Mouse (Mus musculus) left cerebral cortex, adult 8-10 months (tissue): Measurements from ENCODE around the gene Dpp9. TPM values are rescaled to one million over a fixed set of nuclear protein-coding genes. Genes with fewer than 3 reads are reported as not detected.
"Not testable (repeated sequence)": the region's sequence is repeated elsewhere in the genome, so short reads cannot be mapped to it uniquely, and the experiment has no call there.

Experiments
- DNase-seq, 2 experiments: peaks; one replicate each; pipeline ENCODE4 v3.0.0; 2022; ENCODE audit warnings: low spot score in 2 of 2
- total RNA-seq, 4 experiments: library from RNA; stranded (reverse); gene quantifications; 2 replicates each; pipeline ENCODE4 v1.2.4; 2022

The Dpp9 gene
- total RNA-seq = 10 to 100 TPM; 56.1 to 61.3 (median 59.8) TPM

GRCm38 (mm10) chr17:56218377-56219191 is at the start of gene Dpp9:
Gene Dpp9, minus strand, starts transcription at chr17:56218905.
- DNase-seq = peak; percentile 75 to 94

GRCm38 (mm10) chr17:56266271-56266670 is 47.6 kb upstream of the Dpp9 start:
- peak in 1 of 2 experiments; percentile 90 for DNase-seq

DNA sequence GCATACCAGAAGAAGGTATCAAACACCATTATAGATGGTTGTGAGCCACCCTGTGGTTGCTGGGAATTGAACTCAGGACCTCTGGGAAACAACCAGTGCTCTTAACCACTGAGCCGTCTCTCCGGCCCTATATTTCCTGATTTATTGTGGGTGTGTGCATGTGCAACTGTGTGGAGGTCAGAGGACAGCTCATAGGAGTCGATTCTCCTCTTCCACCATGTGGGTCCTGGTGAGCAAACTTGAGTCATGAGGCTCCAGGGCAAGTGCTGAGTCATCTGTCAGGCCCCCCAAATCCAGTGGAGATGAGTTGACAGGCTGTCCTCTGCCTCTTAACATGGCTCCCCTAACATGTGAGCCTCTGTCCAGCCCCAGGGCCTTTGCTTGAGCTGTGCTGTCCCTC is 47.2 kb upstream of the Dpp9 start:
- no peak for DNase-seq

GRCm38 (mm10) chr17:56265011-56265410 is 46.3 kb upstream of the Dpp9 start:
- DNase-seq = no peak

- peak in 1 of 2 experiments; percentile 60 for DNase-seq
Observed at GRCm38 (mm10) chr17:56264020-56264419, 45.3 kb upstream of the Dpp9 start.

DNA sequence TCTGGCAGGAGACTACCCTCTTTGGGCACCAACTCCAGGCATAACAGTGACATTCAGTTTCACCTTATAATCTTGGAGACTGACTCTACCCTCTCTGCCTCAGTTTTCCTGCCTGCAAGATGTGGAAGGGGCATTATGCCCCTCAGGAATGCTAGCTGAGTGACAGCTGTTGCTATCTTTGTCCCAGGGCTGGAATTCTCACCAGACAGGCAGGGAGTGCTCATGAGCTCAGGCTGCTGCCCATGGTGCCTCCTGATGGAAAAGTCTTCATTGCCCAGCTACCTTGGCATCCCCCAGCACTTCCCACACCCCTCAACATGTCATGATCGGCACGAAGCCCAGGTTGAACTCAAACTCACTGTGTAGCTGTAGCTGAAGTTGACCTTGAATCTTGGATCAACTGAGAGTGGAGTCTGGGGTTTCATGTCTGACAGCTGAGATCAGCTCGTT is 44.0 kb upstream of the Dpp9 start:
- no peak for DNase-seq

GRCm38 (mm10) chr17:56261166-56261565 is 42.5 kb upstream of the Dpp9 start:
- no peak for DNase-seq

GRCm38 (mm10) chr17:56259301-56260037 is 40.8 kb upstream of the Dpp9 start:
- no peak for DNase-seq

DNA sequence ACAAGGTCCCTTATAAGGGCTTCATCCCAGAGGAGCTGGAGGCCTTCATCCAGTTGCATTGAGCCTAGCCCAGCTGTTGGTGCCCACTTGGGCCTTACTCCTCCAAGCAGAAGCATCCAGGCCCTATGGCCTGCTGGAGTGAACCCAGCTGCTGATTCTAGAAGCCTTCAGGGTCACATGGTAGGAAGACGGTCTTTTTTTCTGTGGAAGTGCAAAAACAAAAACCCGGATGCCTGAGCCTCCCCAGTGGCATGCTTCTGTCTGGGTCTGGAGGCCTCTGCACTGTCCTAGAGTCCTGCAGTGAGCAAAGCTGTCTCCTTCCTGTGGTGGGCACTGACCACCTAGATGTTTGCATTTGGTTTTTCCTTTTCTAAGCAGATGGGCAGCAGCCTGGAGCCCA is 40.1 kb upstream of the Dpp9 start:
- not testable (repeated sequence) for DNase-seq

DNA sequence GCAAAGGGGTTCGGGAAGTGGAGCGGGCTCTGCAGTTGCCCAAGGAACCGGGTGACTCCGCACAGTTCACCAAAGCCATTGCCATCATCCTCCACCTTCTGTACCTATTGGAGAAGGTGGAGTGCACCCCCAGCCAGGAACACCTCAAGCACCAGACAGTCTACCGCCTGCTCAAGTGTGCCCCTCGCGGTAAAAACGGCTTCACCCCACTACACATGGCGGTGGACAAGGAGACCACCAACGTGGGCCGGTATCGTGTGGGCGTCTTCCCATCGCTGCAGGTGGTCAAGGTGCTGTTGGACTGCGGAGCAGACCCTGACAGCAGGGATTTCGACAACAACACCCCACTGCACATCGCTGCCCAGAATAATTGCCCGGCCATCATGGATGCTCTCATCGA is 39.6 kb upstream of the Dpp9 start:
- DNase-seq = not testable (repeated sequence)

DNA sequence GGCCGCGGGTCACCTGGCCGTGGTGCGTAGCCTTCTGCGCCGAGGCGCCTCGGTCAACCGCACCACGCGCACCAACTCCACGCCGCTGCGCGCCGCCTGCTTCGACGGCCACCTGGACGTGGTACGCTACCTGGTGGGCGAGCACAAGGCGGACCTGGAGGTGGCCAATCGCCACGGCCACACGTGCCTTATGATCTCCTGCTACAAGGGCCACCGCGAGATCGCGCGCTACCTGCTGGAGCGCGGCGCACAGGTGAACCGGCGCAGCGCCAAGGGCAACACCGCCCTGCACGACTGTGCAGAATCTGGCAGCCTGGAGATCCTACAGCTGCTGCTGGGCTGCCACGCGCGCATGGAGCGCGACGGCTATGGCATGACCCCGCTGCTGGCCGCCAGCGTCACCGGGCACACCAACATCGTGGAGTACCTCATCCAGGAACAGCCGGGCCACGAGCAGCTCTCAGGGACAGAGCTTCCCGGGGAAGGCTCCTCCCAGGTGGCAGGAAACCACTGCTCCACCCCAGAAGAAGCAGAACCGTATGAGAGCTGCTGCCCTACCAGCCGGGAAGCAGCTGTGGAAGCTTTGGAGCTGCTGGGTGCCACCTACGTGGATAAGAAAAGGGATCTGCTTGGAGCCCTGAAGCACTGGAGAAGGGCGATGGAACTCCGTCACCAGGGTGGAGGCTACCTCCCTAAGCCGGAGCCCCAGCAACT is 38.6 kb upstream of the Dpp9 start:
- DNase-seq = no peak

GRCm38 (mm10) chr17:56256239-56256881 is 37.7 kb upstream of the Dpp9 start, which contains the start of gene Fem1a:
Gene Fem1a, plus strand, starts transcription at chr17:56256810.
- DNase-seq = peak; percentile 86 to 97

DNA sequence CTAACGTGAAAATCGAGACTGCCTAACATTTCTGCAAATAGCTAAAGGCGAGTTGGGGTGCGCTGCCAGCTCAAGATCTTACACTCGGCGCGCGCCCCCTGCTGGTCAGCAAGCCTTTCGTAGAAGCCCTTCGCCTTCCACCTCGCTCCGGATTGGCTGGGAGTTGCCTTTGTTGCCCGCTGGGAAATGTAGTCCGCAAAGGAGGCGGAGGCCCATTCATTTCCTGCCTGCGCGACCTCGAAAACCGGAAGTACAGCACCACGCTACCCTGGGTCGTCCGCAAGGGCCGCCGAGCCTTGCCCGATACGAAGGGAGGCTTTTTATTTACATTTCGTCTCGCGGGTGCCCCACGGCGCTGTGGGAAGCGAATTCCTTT is 37.1 kb upstream of the Dpp9 start:
- DNase-seq = peak; percentile 97

DNA sequence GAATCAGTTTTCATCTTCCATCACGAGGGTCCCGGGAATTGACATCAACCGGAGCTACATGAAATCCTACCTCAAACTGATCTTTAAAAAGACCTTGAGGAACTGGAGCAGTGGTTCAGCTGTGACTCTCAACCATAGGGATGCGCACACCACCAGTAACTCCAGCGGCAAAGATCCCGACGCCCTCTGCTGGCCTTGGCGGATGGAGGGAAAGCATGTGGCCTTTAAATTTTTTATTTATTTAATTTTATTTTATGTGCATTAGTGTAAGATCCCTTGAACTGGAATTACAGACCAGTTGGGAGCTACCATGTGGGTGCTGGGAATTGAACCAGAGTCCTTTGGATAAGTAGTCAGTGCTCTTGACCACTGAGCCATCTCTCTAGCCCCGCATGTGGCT is 36.7 kb upstream of the Dpp9 start:
- no peak for DNase-seq

DNA sequence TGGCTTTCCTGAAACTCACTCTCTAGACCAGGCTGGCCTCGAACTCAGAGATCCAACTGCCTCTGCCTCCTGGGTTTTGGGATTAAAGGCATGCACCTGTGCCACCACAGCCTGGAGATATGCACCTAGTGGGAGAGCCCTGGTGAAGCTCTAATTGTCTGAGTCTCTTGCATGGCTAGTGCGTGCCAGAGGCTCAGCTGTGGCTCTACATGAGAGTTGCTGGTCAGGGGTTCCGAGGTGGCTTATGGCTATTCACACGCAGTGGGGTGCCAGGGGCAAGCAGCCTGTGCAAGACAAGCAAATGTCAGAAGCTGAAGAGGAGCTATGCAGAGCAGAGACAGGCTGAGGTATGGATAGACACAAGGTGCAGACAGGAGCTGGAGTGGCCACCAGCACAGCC is 36.0 kb upstream of the Dpp9 start:
- no peak for DNase-seq

GRCm38 (mm10) chr17:56251136-56251829 is 32.6 kb upstream of the Dpp9 start:
- peak; percentile 67 to 79 for DNase-seq

- DNase-seq = no peak
Observed at GRCm38 (mm10) chr17:56245608-56246007, 26.9 kb upstream of the Dpp9 start.

DNA sequence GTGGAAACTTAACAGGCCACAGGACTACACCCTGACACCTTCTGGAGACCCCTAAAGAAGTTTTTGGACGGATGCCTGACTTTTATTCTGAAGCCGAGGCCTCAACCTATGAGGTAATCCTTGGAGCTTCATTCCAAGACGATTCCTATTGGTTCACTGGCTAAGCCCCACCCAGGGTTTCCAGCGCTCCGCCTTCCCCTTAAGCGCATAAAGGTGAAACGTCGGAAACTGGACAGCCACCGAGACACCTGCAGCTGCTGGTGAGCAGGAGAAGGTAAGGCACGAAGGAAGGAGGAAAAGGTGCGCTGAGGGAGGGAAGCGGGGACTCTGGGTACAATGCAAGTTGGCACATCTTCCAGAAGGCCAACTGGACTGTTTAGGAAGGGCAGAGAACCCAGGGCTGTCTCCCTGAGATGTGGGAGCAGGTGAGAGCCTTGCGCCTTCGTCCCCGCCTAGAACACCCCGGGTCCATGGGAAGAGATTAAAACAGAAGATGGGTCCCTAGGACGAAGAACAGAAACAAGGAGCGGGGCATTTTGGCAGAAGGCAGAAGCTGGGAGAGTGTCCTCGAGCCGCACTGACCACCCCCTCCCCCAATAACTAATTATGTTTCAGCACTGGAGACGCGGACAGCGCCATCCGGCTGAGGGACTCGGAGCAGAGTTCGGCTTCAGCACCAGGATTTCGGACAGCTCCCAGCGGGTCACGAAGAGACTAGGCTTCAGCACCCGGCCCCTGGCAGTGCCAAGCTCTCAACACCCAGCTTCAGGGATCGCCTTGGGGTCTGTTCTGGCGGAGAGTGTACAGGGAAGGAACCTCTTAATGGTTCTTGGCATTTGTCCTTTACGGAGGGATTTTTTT is 23.1 kb upstream of the Dpp9 start:
- DNase-seq = peak; percentile 69 to 71

DNA sequence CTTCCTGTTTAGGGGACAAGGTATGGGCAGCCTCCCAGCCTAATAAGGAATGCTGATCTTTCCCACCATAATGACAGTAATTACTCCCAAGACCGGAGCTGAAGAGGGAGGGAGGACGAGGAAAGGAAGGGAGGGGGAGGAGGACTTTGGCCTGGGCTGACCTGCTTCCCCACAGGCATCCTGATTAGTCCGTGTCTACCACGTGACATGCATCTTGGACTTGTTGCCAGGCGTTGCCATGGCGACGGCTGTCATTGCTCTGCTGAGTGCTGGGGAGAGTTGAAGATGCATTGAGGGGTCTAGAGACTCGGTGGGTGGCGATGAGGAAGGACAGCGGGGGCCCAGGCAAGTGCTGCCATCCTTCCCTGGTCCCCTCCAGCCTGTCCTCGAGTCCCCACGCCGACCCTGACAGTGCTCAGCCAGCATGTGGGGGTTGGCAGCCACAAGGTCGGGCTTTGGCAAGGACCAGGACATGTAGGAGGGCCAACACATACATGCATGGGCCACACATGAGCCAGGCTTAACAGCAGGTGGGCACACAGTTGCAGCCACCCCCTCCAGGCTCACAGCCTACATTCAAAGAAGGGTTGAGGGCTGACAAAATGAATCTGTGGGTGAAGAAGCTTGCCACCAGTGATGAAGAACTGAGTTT is 15.2 kb upstream of the Dpp9 start:
- DNase-seq = peak; percentile 63 to 88
